Mouse (Mus musculus) frontal cortex, postnatal 14 days (tissue): ENCODE data around the gene Lair1.
"Not testable (repeated sequence)": the region's sequence is repeated elsewhere in the genome, so short reads cannot be mapped to it uniquely, and the experiment has no call there.

Experiments used
- DNase-seq, 2 experiments: peaks; one replicate each; pipeline ENCODE4 v3.0.0; 2022; ENCODE audit warnings: low spot score in 2 of 2

The Lair1 gene

GRCm38 (mm10) chr7:4003996-4004395, 59.0 kb downstream of the Lair1 start:
- DNase-seq, result not testable (repeated sequence)

- DNase-seq, result no peak
Observed at GRCm38 (mm10) chr7:3962017-3962416, 101.0 kb downstream of the Lair1 start.

- DNase-seq, result no peak
Observed at GRCm38 (mm10) chr7:3957387-3957786, 105.6 kb downstream of the Lair1 start.
